Mouse (Mus musculus) adipocyte (in vitro differentiated cells): Measurements from ENCODE around the gene Fut7.

Source experiments
- DNase-seq: peaks from one replicate; pipeline ENCODE4 v3.0.0-alpha.2; 2016; ENCODE audit warnings: low spot score

The Fut7 gene

GRCm38 (mm10) chr2:25460135-25460534, 37.1 kb downstream of the Fut7 start:
- no peak for DNase-seq

DNA sequence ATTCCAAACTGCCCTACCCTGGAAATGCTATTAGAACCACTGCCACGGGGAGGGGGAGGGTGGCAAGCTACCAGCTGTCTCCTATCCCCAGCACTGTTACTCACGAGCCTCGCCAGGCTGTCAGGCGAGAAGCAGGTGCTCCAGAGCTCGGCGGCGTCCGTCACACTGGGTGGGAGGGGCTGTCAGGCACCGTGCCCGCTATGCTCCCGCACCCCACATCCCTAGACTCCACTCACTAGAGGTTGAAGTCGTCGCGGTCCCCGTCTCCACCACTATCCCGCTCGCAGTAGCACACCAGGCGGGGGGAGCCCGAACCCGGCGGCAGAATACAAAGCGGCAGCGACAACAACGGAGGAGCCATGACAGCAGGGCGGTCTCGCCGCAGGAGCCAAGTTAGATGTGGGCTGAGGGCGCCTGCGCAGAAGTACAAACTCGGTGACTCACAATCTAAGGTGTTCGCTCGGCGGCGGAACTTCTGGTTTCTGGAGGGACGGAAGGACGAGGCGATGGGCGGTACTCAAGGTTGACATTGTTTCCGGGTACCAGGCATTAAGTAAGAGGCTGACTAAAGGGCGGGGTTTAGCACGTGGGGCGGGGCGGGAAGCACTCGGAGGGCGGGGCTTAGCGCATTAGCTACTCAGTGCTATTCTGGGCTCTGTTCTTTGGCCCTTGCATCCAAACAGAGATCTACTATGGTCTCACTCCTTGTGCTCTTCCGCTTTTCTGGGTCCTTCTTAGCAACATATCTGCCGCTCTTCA, 37.7 kb downstream of the Fut7 start, which contains the start of gene Paxx:
Paxx (minus strand) TSS at position 544 of the 759 bp plus-strand sequence.
- DNase-seq = peak; percentile 96

DNA sequence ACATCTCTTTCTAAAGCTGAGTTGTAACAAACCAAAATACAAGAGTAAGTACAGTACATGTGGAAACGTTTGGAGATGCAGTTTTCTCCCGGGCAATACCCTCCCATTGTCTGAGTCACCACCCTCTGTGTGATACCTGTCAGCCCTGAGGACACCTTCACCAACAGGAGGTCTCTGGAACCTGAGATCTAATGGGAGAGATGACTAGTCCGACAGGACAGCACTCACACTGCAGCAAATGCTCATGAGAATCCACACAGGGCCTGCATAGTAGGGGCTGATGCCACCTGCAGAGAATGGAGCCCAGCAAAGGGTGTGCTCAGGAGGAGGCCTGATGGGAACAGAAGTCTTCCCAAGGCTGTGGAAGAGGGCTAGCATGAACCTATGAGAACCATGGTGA, 38.3 kb downstream of the Fut7 start:
- DNase-seq = no peak

DNA sequence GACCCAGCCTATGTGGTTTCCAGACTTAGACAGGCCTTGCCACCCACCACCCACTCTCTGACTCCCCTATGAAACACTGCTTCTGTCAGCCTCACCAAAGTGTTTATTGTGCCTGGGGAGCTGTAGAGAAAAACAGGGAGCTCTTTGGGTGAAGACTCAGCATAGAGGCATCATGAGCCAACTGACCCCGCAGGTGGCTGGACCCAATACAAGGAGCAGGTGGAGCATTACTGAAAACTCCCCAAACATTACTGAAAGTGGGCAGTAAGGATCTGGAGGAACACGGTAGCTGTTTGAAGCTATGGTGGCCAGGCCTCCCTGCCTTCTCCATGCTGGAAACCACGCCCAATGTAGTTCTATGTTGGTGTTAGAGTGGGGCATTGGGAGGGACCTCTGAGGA, 40.6 kb downstream of the Fut7 start:
- DNase-seq = no peak

DNA sequence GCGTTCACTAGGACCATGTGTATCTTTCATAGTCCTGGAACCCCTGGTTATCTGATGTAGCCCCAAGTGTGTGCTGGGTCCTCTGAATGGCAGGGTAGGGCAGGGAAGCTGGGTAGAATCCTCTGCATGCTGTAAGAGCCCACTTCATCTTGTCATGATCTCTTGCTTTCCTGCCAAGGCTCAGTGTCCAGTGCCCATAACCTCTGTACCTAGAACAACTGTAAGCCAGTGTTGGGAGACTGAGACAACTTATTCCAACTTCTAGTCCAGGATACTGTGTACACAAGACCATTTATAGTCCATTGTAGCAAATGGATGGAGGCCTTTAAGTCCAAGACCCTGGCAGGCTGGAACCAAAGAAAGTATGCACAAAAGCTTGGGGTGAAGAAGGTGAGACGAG, 42.2 kb downstream of the Fut7 start:
- DNase-seq = peak; percentile 69

GRCm38 (mm10) chr2:25465816-25466635, 43.0 kb downstream of the Fut7 start:
- DNase-seq = no peak

DNA sequence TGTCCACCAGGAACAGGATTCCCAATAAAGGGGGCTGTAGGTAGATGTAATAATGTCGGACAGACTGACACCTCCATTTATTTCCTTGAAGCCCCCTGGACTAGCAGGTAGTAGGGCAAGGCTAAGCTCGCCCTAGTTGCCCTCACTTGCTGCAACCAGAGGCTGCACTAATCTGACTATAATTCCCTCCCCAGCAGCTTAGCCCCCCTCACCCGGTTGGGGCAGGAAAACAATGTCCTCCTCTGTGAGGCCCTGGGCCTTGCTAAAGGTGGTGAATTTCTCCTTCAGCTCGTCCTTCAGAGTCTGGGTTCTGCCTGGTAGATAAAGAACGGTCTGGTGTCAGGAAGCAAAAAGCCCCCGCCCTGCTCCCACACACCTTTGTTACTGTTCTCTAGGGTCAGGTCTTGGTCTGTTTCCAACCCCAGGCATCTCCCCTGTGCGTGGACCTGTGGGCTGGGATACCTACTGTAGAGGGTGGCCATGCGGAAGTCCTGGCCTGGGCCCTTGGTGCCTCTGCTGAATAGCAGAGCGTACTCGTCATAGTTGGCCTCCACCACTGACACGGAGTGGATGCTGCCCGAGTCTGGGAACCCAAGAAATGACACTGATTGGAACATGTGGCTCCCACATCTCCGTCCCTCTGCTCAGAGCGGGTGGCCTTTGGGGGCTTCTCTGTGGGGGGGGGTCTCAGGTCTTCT, 44.7 kb downstream of the Fut7 start:
- DNase-seq = no peak

DNA sequence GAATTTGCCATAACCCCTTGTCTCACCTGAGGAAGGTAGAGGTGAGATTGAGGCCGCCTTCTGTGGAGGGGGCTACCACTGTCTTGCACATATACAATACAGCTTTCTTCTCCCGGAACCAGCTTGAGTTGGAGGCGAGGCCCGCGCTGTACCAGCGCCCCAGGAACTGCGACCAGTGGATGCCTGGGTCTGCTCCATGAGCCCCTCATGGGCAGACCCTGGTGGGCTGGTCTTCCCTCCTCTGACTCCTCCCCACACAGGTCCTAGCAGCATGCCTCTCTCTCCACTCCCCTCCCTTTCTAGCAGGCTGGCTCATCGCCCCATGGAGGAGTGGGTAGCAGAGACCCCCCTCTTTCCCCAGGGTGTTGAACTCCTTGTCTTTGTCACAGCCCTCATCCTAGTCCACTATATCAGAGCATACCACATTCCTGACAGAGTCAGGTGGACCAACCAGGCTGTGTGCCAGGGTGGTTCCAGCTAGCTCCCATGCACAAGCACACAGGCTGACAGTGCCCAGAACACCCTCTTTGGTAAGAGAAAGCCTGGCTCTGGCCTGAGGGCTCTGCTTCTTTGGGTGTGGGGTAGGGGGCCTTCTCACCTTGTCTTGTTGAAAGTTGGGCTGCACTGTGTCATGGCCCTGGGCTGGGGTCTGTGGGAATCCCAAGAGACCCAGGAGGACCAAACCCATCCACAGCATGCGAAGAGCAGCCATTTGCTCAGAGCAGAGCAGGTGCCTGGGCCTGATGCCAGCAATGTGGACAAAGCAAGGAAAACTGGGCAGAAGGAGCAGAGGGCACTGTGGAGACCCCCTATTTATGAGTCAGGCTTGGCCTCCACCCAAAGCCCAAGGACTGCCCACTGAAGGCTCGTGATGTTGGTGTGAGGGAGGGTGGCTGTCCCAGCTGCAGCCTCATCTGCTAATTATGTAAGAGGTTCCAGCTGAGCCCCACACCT, 46.2 kb downstream of the Fut7 start:
- DNase-seq = no peak

GRCm38 (mm10) chr2:25469969-25470368, 46.9 kb downstream of the Fut7 start, which contains the start of gene Ptgds:
TSS of gene Ptgds (minus strand) at chr2:25470046.
- DNase-seq = no peak

- no peak for DNase-seq
Measured at GRCm38 (mm10) chr2:25472550-25472949, 49.5 kb downstream of the Fut7 start.
